Mouse (Mus musculus) adrenal gland, postnatal 36 days (tissue): ENCODE results near the gene Bpifc. TPM values are rescaled to one million over a fixed set of nuclear protein-coding genes. Genes with fewer than 3 reads are reported as not detected.
"Not testable (repeated sequence)": the region's sequence is repeated elsewhere in the genome, so short reads cannot be mapped to it uniquely, and the experiment has no call there.

ENCODE experiments used
- DNase-seq, 2 experiments: peaks; one replicate each; pipeline ENCODE4 v3.0.0; 2021; ENCODE audit warnings: mixed read lengths in 1 of 2
- long read RNA-seq, 2 experiments: library from polyadenylated mRNA; stranded (forward); transcript quantifications; one replicate each; pipeline ENCODE4 v2.0.0; 2021; ENCODE audit warnings: borderline sequencing depth in 2 of 2
- total RNA-seq, 2 experiments: library from RNA; stranded (reverse); gene quantifications; 2 replicates each; pipeline ENCODE4 v1.2.3; 2021

Gene Bpifc
- 1 to 10 TPM in 1 of 2 experiments, under 1 TPM in 1; 0.13 to 1.2 TPM for total RNA-seq
- long read RNA-seq, experiment 1, partial matches to known transcripts, result 0 of 3 reads
- long read RNA-seq, experiment 1, other reads (novel, unspliced or antisense), result 1 of 3 reads
- long read RNA-seq, experiment 2, partial matches to known transcripts, result 0 of 1 reads
- long read RNA-seq, experiment 2, other reads (novel, unspliced or antisense), result 0 of 1 reads

- DNase-seq, result no peak
Measured at GRCm38 (mm10) chr10:86011781-86012180, at the start of gene Bpifc. Bpifc (minus strand) TSS chr10:86011895.

- DNase-seq, result no peak
Measured at GRCm38 (mm10) chr10:86060267-86060666, 48.6 kb upstream of the Bpifc start.

- DNase-seq, result no peak
Measured at GRCm38 (mm10) chr10:86057712-86058111, 46.0 kb upstream of the Bpifc start.

GRCm38 (mm10) chr10:86057286-86057685, 45.6 kb upstream of the Bpifc start:
- no peak for DNase-seq

- no peak for DNase-seq
Measured at GRCm38 (mm10) chr10:86056297-86056903, 44.7 kb upstream of the Bpifc start.

GRCm38 (mm10) chr10:86052818-86053522, 41.3 kb upstream of the Bpifc start:
- no peak for DNase-seq

GRCm38 (mm10) chr10:86050522-86050921, 38.8 kb upstream of the Bpifc start:
- no peak for DNase-seq

GRCm38 (mm10) chr10:86047786-86048185, 36.1 kb upstream of the Bpifc start:
- no peak for DNase-seq

GRCm38 (mm10) chr10:86046371-86046770, 34.7 kb upstream of the Bpifc start:
- DNase-seq, result no peak

GRCm38 (mm10) chr10:86044066-86044465, 32.4 kb upstream of the Bpifc start:
- no peak for DNase-seq

- no peak for DNase-seq
Measured at GRCm38 (mm10) chr10:86043651-86044050, 32.0 kb upstream of the Bpifc start.

- peak in 1 of 2 experiments; percentile 11 for DNase-seq
Measured at GRCm38 (mm10) chr10:86034007-86034728, 22.5 kb upstream of the Bpifc start.

- no peak for DNase-seq
Measured at GRCm38 (mm10) chr10:86032517-86032916, 20.8 kb upstream of the Bpifc start.

- DNase-seq, result no peak
Measured at GRCm38 (mm10) chr10:86030743-86031142, 19.0 kb upstream of the Bpifc start.

- not testable (repeated sequence) for DNase-seq
Measured at GRCm38 (mm10) chr10:86026807-86027206, 15.1 kb upstream of the Bpifc start.

- DNase-seq, result no peak
Measured at GRCm38 (mm10) chr10:86026354-86026753, 14.7 kb upstream of the Bpifc start.

- DNase-seq, result no peak
Measured at GRCm38 (mm10) chr10:86025906-86026305, 14.2 kb upstream of the Bpifc start.

- no peak for DNase-seq
Measured at GRCm38 (mm10) chr10:86023149-86023548, 11.5 kb upstream of the Bpifc start.

- DNase-seq, result no peak
Measured at GRCm38 (mm10) chr10:86022474-86022816, 10.8 kb upstream of the Bpifc start.

- peak; percentile 92 to 95 for DNase-seq
Measured at GRCm38 (mm10) chr10:86021749-86022473, 10.2 kb upstream of the Bpifc start, which contains the start of gene Fbxo7. Fbxo7 (plus strand) TSS chr10:86021972.

GRCm38 (mm10) chr10:86021408-86021748, 9.7 kb upstream of the Bpifc start:
- DNase-seq, result no peak

GRCm38 (mm10) chr10:86018813-86019212, 7.1 kb upstream of the Bpifc start:
- DNase-seq, result no peak
